Mouse (Mus musculus) skeletal muscle tissue, adult 2 months (tissue): ENCODE measurements at regions not wholly inside any gene's neighbourhood (a gene's known extent, or its start where the extent isn't known, plus 50 kb on each side); places are given as distances from the start of the nearest gene placed in this dataset.
A peak's percentile ranks its signal among the peaks of the same experiment; 100 is the strongest.
"Not testable (repeated sequence)": the region's sequence is repeated elsewhere in the genome, so short reads cannot be mapped to it uniquely, and the experiment has no call there.

ENCODE experiments used
- DNase-seq: peaks from one replicate; pipeline ENCODE4 v3.0.0-alpha.2; 2012; ENCODE audit warnings: low read depth, low spot score

- DNase-seq, result no peak
These were observed 153.3 kb upstream of the Unc93a2 start for GRCm38 (mm10) chr17:7538402-7539087.

- DNase-seq, result no peak
These were observed 152.5 kb upstream of the Unc93a2 start for GRCm38 (mm10) chr17:7537618-7538266.

- DNase-seq, result peak; percentile 51
These were observed 151.9 kb upstream of the Unc93a2 start for GRCm38 (mm10) chr17:7537210-7537609.

GRCm38 (mm10) chr17:7534386-7535059, 149.3 kb upstream of the Unc93a2 start:
- no peak for DNase-seq

- no peak for DNase-seq
These were observed 148.3 kb upstream of the Unc93a2 start for GRCm38 (mm10) chr17:7533552-7533951.

GRCm38 (mm10) chr17:7532618-7533017, 147.4 kb upstream of the Unc93a2 start:
- DNase-seq, result peak; percentile 93

GRCm38 (mm10) chr17:7529304-7529703, 144.0 kb upstream of the Unc93a2 start:
- no peak for DNase-seq

- DNase-seq, result no peak
These were observed 142.4 kb upstream of the Unc93a2 start for GRCm38 (mm10) chr17:7527681-7528080.

GRCm38 (mm10) chr17:7524497-7524896, 139.2 kb upstream of the Unc93a2 start:
- DNase-seq, result not testable (repeated sequence)

GRCm38 (mm10) chr17:7521127-7521526, 135.9 kb upstream of the Unc93a2 start:
- DNase-seq, result no peak
